Mouse (Mus musculus): ENCODE results near the gene Acer2. TPM values are rescaled to one million over a fixed set of nuclear protein-coding genes. Genes with fewer than 3 reads are reported as not detected.
A peak's percentile ranks its signal among the peaks of the same experiment; 100 is the strongest.

Gene Acer2
- polyA plus RNA-seq, 1 experiment = 377 TPM

GRCm38 (mm10) chr4:86887879-86888278 is 13.7 kb downstream of the Acer2 start:
- no peak for DNase-seq (ENCODE audit: low spot score)

GRCm38 (mm10) chr4:86897411-86897810 is 23.2 kb downstream of the Acer2 start:
- no peak for DNase-seq (ENCODE audit: low spot score)

GRCm38 (mm10) chr4:86898791-86899474 is 24.7 kb downstream of the Acer2 start:
- no peak for DNase-seq (ENCODE audit: low spot score)

- DNase-seq (ENCODE audit: low spot score) = no peak
Measured at GRCm38 (mm10) chr4:86902351-86902750, 28.2 kb downstream of the Acer2 start.

- DNase-seq (ENCODE audit: low spot score) = no peak
Measured at GRCm38 (mm10) chr4:86904969-86905368, 30.8 kb downstream of the Acer2 start.

GRCm38 (mm10) chr4:86905869-86906268 is 31.7 kb downstream of the Acer2 start:
- DNase-seq (ENCODE audit: low spot score) = no peak

- no peak for DNase-seq (ENCODE audit: low spot score)
Measured at GRCm38 (mm10) chr4:86911576-86912341, 37.6 kb downstream of the Acer2 start.

GRCm38 (mm10) chr4:86912757-86913156 is 38.6 kb downstream of the Acer2 start:
- DNase-seq (ENCODE audit: low spot score) = no peak

GRCm38 (mm10) chr4:86916062-86916461 is 41.9 kb downstream of the Acer2 start:
- no peak for DNase-seq (ENCODE audit: low spot score)

- DNase-seq (ENCODE audit: low spot score) = no peak
Measured at GRCm38 (mm10) chr4:86923476-86924055, 49.4 kb downstream of the Acer2 start.

GRCm38 (mm10) chr4:86924804-86925458 is 50.7 kb downstream of the Acer2 start:
- peak; percentile 54 for DNase-seq (ENCODE audit: low spot score)

- no peak for DNase-seq (ENCODE audit: low spot score)
Measured at GRCm38 (mm10) chr4:86926997-86927396, 52.8 kb downstream of the Acer2 start.

- no peak for DNase-seq (ENCODE audit: low spot score)
Measured at GRCm38 (mm10) chr4:86930101-86930635, 56.0 kb downstream of the Acer2 start.

GRCm38 (mm10) chr4:86930636-86931456 is 56.6 kb downstream of the Acer2 start:
- peak; percentile 25 for DNase-seq (ENCODE audit: low spot score)

GRCm38 (mm10) chr4:86933026-86933425 is 58.8 kb downstream of the Acer2 start:
- no peak for DNase-seq (ENCODE audit: low spot score)

- DNase-seq (ENCODE audit: low spot score) = no peak
Measured at GRCm38 (mm10) chr4:86936217-86936616, 62.0 kb downstream of the Acer2 start.

- DNase-seq (ENCODE audit: low spot score) = no peak
Measured at GRCm38 (mm10) chr4:86936706-86937105, 62.5 kb downstream of the Acer2 start.

- no peak for DNase-seq (ENCODE audit: low spot score)
Measured at GRCm38 (mm10) chr4:86942656-86943055, 68.5 kb downstream of the Acer2 start.

GRCm38 (mm10) chr4:86943296-86943695 is 69.1 kb downstream of the Acer2 start:
- no peak for DNase-seq (ENCODE audit: low spot score)

- no peak for DNase-seq (ENCODE audit: low spot score)
Measured at GRCm38 (mm10) chr4:86948794-86949193, 74.6 kb downstream of the Acer2 start.

GRCm38 (mm10) chr4:86953519-86953918 is 79.3 kb downstream of the Acer2 start:
- no peak for DNase-seq (ENCODE audit: low spot score)
